Mouse (Mus musculus) adrenal gland, adult 18-20 months (tissue): ENCODE measurements at regions not wholly inside any gene's neighbourhood (a gene's known extent, or its start where the extent isn't known, plus 50 kb on each side); places are given as distances from the start of the nearest gene placed in this dataset.
A peak's percentile ranks its signal among the peaks of the same experiment; 100 is the strongest.

Source experiments
- DNase-seq, 2 experiments: peaks; one replicate each; pipeline ENCODE4 v3.0.0; 2021 to 2022; ENCODE audit warnings: low spot score in 2 of 2

GRCm38 (mm10) chr10:44747419-44747818, 219.1 kb upstream of the Prdm1 start:
- DNase-seq = no peak

- DNase-seq = peak in 1 of 2 experiments; percentile 67
These were observed 215.9 kb upstream of the Prdm1 start for GRCm38 (mm10) chr10:44744221-44744620.

- DNase-seq = no peak
These were observed 205.3 kb upstream of the Prdm1 start for GRCm38 (mm10) chr10:44733641-44734040.

GRCm38 (mm10) chr10:44730721-44731120, 202.4 kb upstream of the Prdm1 start:
- DNase-seq = no peak

- DNase-seq = no peak
These were observed 200.7 kb upstream of the Prdm1 start for GRCm38 (mm10) chr10:44728963-44729362.

GRCm38 (mm10) chr10:44724575-44724974, 196.3 kb upstream of the Prdm1 start:
- no peak for DNase-seq

GRCm38 (mm10) chr10:44723845-44724244, 195.5 kb upstream of the Prdm1 start:
- no peak for DNase-seq

- DNase-seq = no peak
These were observed 195.0 kb upstream of the Prdm1 start for GRCm38 (mm10) chr10:44723321-44723720.

- no peak for DNase-seq
These were observed 193.4 kb upstream of the Prdm1 start for GRCm38 (mm10) chr10:44721670-44722069.

GRCm38 (mm10) chr10:44716612-44717011, 188.3 kb upstream of the Prdm1 start:
- no peak for DNase-seq

- DNase-seq = no peak
These were observed 187.6 kb upstream of the Prdm1 start for GRCm38 (mm10) chr10:44715902-44716301.

GRCm38 (mm10) chr10:44708830-44709229, 180.5 kb upstream of the Prdm1 start:
- DNase-seq = no peak

GRCm38 (mm10) chr10:44704143-44704542, 175.8 kb upstream of the Prdm1 start:
- DNase-seq = no peak

- DNase-seq = peak in 1 of 2 experiments; percentile 12
These were observed 173.8 kb upstream of the Prdm1 start for GRCm38 (mm10) chr10:44702108-44702507.

- no peak for DNase-seq
These were observed 171.8 kb upstream of the Prdm1 start for GRCm38 (mm10) chr10:44699988-44700537.

- DNase-seq = no peak
These were observed 169.7 kb upstream of the Prdm1 start for GRCm38 (mm10) chr10:44697966-44698365.

GRCm38 (mm10) chr10:44696973-44697372, 168.7 kb upstream of the Prdm1 start:
- no peak for DNase-seq

- no peak for DNase-seq
These were observed 163.5 kb upstream of the Prdm1 start for GRCm38 (mm10) chr10:44691590-44692327.

GRCm38 (mm10) chr10:44688555-44688954, 160.3 kb upstream of the Prdm1 start:
- DNase-seq = no peak

- DNase-seq = no peak
These were observed 157.8 kb upstream of the Prdm1 start for GRCm38 (mm10) chr10:44686055-44686454.

GRCm38 (mm10) chr10:44685215-44685614, 156.9 kb upstream of the Prdm1 start:
- DNase-seq = no peak

- no peak for DNase-seq
These were observed 148.2 kb upstream of the Prdm1 start for GRCm38 (mm10) chr10:44676506-44676905.
